Mouse (Mus musculus): ENCODE measurements around the gene Retreg1.

DNA sequence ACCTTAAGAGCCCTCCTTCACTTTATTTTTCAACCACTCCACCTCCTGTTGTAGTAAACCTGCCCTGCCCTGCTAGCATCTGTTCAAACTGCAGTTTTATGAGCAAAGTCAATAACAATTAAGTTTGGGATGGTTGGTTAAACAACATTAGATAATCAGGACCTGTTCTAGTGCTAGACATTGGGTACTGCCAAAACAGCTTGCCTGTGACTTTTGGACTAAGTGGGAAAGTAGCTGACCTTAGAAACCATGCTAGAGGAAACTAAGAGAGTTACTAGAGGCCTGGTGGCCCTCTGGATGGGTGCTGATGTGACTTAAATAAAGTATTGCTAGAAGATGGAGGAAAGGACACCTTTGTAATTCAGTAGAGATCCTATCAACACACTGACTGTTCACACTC, 21.0 kb upstream of the Retreg1 start:
- no peak for TF ChIP-seq POLR2A (IDR thresholded peaks at IDR 0.05; ENCODE audit: low read depth, low read length)
- TF ChIP-seq CTCF (IDR thresholded peaks at IDR 0.05; ENCODE audit: borderline replicate concordance, insufficient read depth, low read length), result no peak
